Mouse (Mus musculus): Measurements from ENCODE around the gene 1700018F24Rik.

DNA sequence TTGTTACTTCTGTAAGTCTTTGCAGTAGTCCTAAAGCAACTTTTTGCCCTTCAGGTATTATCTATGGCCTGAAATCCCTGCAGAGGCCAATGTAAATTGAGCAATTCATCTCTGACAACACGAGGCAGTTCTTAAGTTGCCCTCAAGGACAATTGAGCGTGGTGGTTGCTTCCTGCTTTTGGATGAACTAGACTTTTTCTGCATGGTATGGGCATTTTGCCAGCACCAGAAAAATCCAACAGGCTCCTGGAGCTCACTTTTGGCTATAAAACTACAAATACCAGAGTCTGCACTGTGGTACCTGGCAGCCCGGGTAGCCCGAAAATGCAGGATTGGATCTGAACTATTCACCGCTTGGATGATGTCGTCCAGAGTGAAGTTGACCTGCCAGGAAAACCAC is 37.2 kb upstream of the 1700018F24Rik start:
- no peak for TF ChIP-seq CTCF (IDR thresholded peaks at IDR 0.05; ENCODE audit: extremely low read depth, insufficient read depth, low read length)
- no peak for TF ChIP-seq POLR2A (IDR thresholded peaks at IDR 0.05; ENCODE audit: extremely low read depth, insufficient read depth, low read length)
